Mouse (Mus musculus) limb, embryonic 14.5 days (tissue): ENCODE measurements around the gene Lrrc15. TPM values are rescaled to one million over a fixed set of nuclear protein-coding genes. Genes with fewer than 3 reads are reported as not detected.

Experiments
- ATAC-seq: fragments of 200-750 bp; cut with Nextera tagmentation; 2 replicates; pipeline ENCODE4 v1.8.0; 2017; ENCODE audit warnings: low read depth, moderate number of reproducible peaks, moderate TSS enrichment; ENCODE audit not compliant: low FRiP score
- DNase-seq: peaks from one replicate; pipeline ENCODE4 v3.0.0-alpha.2; 2015; ENCODE audit warnings: low spot score
- H3K27ac ChIP-seq: fragments of 300-500 bp; sonication (generic); replicated peaks from 2 replicates; pipeline ENCODE4 v1.5.1; 2014; ENCODE audit warnings: low read depth, mild to moderate bottlenecking, low read length, moderate library complexity, mixed read lengths
- H3K27me3 ChIP-seq: fragments of 300-500 bp; sonication (generic); 2 replicates; pipeline ENCODE4 v1.6.1; 2014; ENCODE audit warnings: low read length, mixed read lengths; ENCODE audit not compliant: control insufficient read depth, insufficient read depth
- H3K36me3 ChIP-seq: fragments of 300-500 bp; sonication (generic); 2 replicates; pipeline ENCODE4 v1.6.1; 2014; ENCODE audit warnings: mild to moderate bottlenecking, low read length, moderate library complexity, mixed read lengths; ENCODE audit not compliant: control insufficient read depth, insufficient read depth
- H3K4me1 ChIP-seq: fragments of 300-500 bp; sonication (generic); 2 replicates; pipeline ENCODE4 v1.6.1; 2014; ENCODE audit warnings: antibody characterized with exemption, low read length, mixed read lengths; ENCODE audit not compliant: control insufficient read depth, insufficient read depth
- H3K4me2 ChIP-seq: fragments of 300-500 bp; sonication (generic); replicated peaks from 2 replicates; pipeline ENCODE4 v1.6.1; 2014; ENCODE audit warnings: low read depth, mild to moderate bottlenecking, low read length, moderate library complexity; ENCODE audit not compliant: severe bottlenecking
- H3K4me3 ChIP-seq: fragments of 300-500 bp; sonication (generic); replicated peaks from 2 replicates; pipeline ENCODE4 v1.5.1; 2014; ENCODE audit warnings: low read length
- H3K9ac ChIP-seq: fragments of 300-500 bp; sonication (generic); 2 replicates; pipeline ENCODE4 v1.6.1; 2014; ENCODE audit warnings: mild to moderate bottlenecking, low read depth, low read length, moderate library complexity; ENCODE audit not compliant: severe bottlenecking
- H3K9me3 ChIP-seq: fragments of 300-500 bp; sonication (generic); 2 replicates; pipeline ENCODE4 v1.6.1; 2016; ENCODE audit warnings: low read length; ENCODE audit not compliant: control insufficient read depth
- POLR2A ChIP-seq: fragments of 200-500 bp; IDR thresholded peaks from 2 replicates; pipeline ENCODE4 v1.8.0; 2012; ENCODE audit warnings: inconsistent platforms, mild to moderate bottlenecking, moderate library complexity, borderline replicate concordance; ENCODE audit not compliant: insufficient read depth, insufficient read length; ENCODE audit errors: extremely low read depth
- whole genome bisulfite sequencing: fragments of 180-500 bp; shearing (Covaris S2); extraction: QIAGEN DNeasy Blood & Tissue Kit; methylation state at CpG from one replicate; pipeline ENCODE4 v1.1.7; 2014; 5-methylcytosine and 5-hydroxymethylcytosine counted together
- polyA plus RNA-seq, 2 experiments: library from polyadenylated mRNA; depleted of rRNA in 1 of 2; stranded (reverse) in 1 of 2; unstranded in 1 of 2; fragments of >200 nt; fragmentation: Nextera tagmentation in 1 of 2; extraction: Ambion mirVana in 1 of 2; gene quantifications; 2 replicates each; pipeline versions ENCODE4 v1.2.1 to v1.2.3; 2012 to 2014

Lrrc15 gene
- polyA plus RNA-seq, 2 experiments = 1.4 to 1.9 TPM

DNA sequence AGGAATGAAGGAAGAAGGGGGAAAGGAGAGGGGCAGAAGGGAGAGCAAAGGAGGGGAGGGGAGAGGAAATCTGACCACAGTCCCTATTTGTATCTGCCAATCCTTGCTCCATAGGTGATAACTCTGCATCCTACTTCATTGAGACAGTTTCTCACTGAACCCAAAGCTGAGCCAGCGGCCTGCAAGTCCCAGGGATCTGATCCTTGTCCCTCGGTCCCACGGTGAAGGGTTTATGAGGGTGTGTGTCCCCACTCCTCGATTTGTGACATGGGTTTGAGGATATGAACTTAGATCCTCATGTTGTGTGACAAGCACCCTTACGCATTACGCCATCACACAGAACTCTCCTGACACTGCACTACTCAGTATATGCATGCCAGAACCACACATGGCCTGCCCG is 12.1 kb upstream of the Lrrc15 start:
- DNase-seq = no peak
- H3K9me3 ChIP-seq = no peaks in the 10 kb centered on the region
- 86% methylated on average over 7 of the region's 7 CpGs for WGBS

DNA sequence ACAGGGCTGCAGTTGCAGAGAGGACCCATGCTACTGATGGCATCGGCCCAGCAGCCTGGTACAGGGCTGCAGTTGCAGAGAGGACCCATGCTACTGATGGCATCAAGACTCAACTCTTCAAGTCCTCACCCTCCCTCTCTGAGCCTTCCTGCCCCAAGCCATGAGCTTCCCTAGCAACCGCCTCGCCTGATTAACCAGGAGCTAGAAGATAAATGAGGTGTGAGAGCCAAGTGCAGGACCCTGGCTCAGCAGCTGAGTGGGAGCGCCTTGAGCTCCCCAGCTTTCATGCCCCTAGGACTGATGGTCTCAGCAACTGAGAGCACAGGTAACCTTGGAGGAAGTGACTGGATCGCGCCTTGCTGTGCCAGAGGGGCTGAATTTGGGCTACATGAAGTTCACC is 7.4 kb upstream of the Lrrc15 start:
- H3K9ac ChIP-seq = no peak overlapping the region
- DNase-seq = no peak
- H3K4me3 ChIP-seq = no peak overlapping the region
- H3K27ac ChIP-seq = no peak overlapping the region
- H3K4me1 ChIP-seq = no peaks in the 10 kb centered on the region
- 71% methylated on average over 6 of the region's 6 CpGs for WGBS
- H3K36me3 ChIP-seq = no peaks in the 10 kb centered on the region
- H3K4me2 ChIP-seq = no peak overlapping the region
- H3K27me3 ChIP-seq = no peaks in the 10 kb centered on the region
- ATAC-seq = no peak
- H3K9me3 ChIP-seq = no peaks in the 10 kb centered on the region
- no peak for TF ChIP-seq POLR2A

More for the DNA sequence above, 12.1 kb upstream of the Lrrc15 start:
- Histone ChIP-seq H3K4me2 (no peak overlapping the region), H3K4me3 (no peak overlapping the region), H3K36me3 (no peaks in the 10 kb centered on the region), H3K9ac (no peak overlapping the region), H3K4me1 (no peaks in the 10 kb centered on the region), H3K27ac (no peak overlapping the region), H3K27me3 (no peaks in the 10 kb centered on the region)
- no peak for TF ChIP-seq POLR2A
- no peak for ATAC-seq

DNA sequence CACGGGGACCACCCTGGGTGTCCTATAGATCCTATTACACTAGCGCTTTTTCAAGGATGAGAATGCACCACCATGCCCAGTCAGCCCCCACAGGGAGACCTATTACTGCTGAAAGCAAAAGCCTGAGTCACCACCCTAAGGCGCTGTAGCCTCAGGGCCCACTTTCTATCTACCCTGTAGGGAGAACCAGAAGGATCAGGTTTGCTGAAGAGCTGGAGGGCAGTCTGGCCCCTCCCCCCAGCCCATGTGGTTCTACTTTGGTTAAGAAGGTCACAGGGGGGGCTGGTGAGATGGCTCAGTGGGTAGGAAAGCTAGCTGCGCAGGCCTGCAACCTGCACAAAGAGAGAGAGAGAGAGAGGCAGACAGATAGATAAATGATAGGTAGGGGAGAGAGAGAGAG is 2.6 kb upstream of the Lrrc15 start:
- H3K9ac ChIP-seq = no peak overlapping the region
- H3K4me3 ChIP-seq = no peak overlapping the region
- no peak overlapping the region for H3K27ac ChIP-seq
- H3K4me1 ChIP-seq = peaks cover 18% of the 10 kb centered on the region
- ATAC-seq (no peak), DNase-seq (no peak)
- H3K9me3 ChIP-seq = no peaks in the 10 kb centered on the region
- H3K27me3 ChIP-seq = peaks cover 7% of the 10 kb centered on the region; the same call in 1 of the 2 replicates
- no peak for TF ChIP-seq POLR2A
- H3K36me3 ChIP-seq = no peaks in the 10 kb centered on the region
- WGBS = 51% methylated on average over 4 of the region's 4 CpGs
- H3K4me2 ChIP-seq = no peak overlapping the region

DNA sequence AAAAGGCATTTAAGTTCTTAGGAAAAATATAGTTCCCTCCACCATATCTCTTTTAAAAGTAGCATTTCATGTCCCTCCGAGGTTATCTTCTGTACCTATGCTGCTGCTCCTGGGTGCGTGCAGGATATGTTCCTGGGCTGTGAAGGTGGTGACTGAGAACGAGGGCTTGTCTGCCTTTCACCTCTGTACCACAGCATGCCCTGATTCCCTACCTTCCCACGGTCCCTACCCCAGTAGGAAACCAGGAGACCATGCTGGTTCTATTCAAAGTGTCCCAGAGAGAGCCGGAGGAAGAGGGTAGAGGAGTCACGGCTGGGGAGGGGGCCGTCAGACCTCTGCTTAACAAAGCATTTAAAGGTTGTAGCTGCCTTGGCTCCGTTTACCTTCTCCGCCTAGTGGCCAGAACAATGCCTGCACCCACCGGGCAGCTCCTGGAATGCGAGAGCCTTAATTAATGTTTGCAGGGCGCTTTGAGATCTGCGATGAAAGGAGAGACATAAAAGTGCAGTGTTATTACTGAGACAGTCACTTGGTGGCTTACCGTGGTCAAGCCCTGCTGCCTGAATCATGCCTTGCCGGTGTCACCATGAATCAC is 784 bp upstream of the Lrrc15 start:
- ATAC-seq = 0 out of 2 replicates have a peak, but pooled peaks have one; percentile 43
- H3K36me3 ChIP-seq = no peaks in the 10 kb centered on the region
- peak overlapping the region; percentile 10 for H3K4me3 ChIP-seq
- no peak for DNase-seq
- H3K27me3 ChIP-seq = peaks cover 7% of the 10 kb centered on the region; the same call in 1 of the 2 replicates
- peaks cover 22% of the 10 kb centered on the region for H3K4me1 ChIP-seq
- 4% methylated on average over 15 of the region's 15 CpGs for whole genome bisulfite sequencing
- H3K9me3 ChIP-seq = no peaks in the 10 kb centered on the region
- TF ChIP-seq POLR2A = no peak
- no peak overlapping the region for H3K27ac ChIP-seq
- no peak overlapping the region for H3K9ac ChIP-seq
- H3K4me2 ChIP-seq = peak overlapping the region; percentile 32

DNA sequence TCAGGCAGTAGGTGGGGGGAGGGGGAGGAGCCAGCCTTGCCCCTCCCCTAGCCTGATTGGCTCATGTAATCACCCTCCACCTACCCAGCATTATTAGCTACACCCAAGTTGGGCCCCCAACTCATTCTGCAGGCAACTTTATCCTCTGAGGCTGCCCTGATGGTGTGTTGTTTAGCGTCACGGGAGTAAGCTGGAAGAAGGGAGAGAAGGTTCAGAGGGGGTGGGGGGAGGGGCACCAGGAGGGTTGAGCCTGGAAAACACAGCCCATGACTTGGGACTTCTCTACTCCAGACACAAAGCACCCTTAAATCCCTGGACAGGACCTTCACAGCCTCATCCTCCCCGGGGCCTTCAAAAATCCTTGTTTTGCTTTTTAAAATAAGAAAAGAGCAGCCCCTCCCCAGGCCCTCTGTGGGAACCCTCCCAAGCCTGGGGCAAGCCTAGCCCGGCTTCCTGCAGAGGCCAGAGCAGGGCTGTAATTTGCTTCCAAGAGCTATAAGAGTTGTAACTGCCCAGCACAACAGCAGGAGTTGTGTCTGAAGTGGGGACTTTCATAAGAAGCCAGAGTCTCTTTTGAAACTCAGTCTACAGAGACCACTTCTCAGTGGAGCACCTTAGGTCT is 2.3 kb downstream of the Lrrc15 start:
- Histone ChIP-seq H3K27ac (0 out of 2 replicates have a peak overlapping the region, but pooled peaks have one; percentile 5), H3K36me3 (no peaks in the 10 kb centered on the region), H3K4me2 (no peak overlapping the region), H3K4me3 (no peak overlapping the region), H3K9ac (no peak overlapping the region), H3K9me3 (no peaks in the 10 kb centered on the region), H3K4me1 (peaks cover 22% of the 10 kb centered on the region), H3K27me3 (peaks cover 7% of the 10 kb centered on the region; the same call in 1 of the 2 replicates)
- 5% methylated on average over 4 of the region's 4 CpGs for WGBS
- no peak for TF ChIP-seq POLR2A
- no peak for ATAC-seq
- no peak for DNase-seq
